Mouse (Mus musculus) lung, postnatal 14 days (tissue): ENCODE data around the gene Tgif2lx2.
"Not testable (repeated sequence)": the region's sequence is repeated elsewhere in the genome, so short reads cannot be mapped to it uniquely, and the experiment has no call there.

Source experiments
- DNase-seq: peaks from one replicate; pipeline ENCODE4 v3.0.0; 2021

Tgif2lx2 gene

GRCm38 (mm10) chrX:118426927-118427326, at the start of gene Tgif2lx2:
Gene Tgif2lx2 (plus strand): TSS chrX:118427227.
- DNase-seq, result not testable (repeated sequence)
